Mouse (Mus musculus) Patski (cell line): ENCODE results near the gene Ubap1l. TPM values are rescaled to one million over a fixed set of nuclear protein-coding genes. Genes with fewer than 3 reads are reported as not detected.

Experiments used
- ATAC-seq: fragments of 100-300 bp; one replicate; pipeline ENCODE4 v1.8.0; 2021
- CTCF ChIA-PET: fragments of 350-600 bp; sonication (Branson Sonifier 250); formaldehyde crosslinking; loops from one replicate; lab custom pipeline; 2022; ENCODE audit warnings: inconsistent platforms; lab: Charles Lee
- POLR2A ChIA-PET: fragments of 350-600 bp; sonication (Branson Sonifier 250); formaldehyde crosslinking; loops from one replicate; lab custom pipeline; 2022; ENCODE audit warnings: antibody characterized with exemption, inconsistent platforms; lab: Charles Lee
- DNase-seq: peaks from one replicate; pipeline ENCODE4 v3.0.0-alpha.2; 2011; ENCODE audit warnings: low read depth, low spot score
- H3K27me3 ChIP-seq: fragments of 371-371 bp; one replicate; pipeline ENCODE4 v1.5.1; 2021
- CTCF ChIP-seq: fragments of 100-300 bp; IDR thresholded peaks from one replicate; pipeline ENCODE4 v1.5.1; 2021
- in situ Hi-C: fragments of 300-500 bp; cut with MboI; formaldehyde crosslinking; loops from 3 replicates; pipeline ENCODE4 v1.11.1; 2018; ENCODE audit warnings: low pct_unique_long_range_greater_than_20kb, mixed read lengths
- polyA plus RNA-seq: library from polyadenylated mRNA; unstranded; gene quantifications from one replicate; pipeline ENCODE4 v1.2.3, GENCODE M21; 2021

Ubap1l gene
- polyA plus RNA-seq, 1 experiment from 2014 or later, result 0.19 TPM

DNA sequence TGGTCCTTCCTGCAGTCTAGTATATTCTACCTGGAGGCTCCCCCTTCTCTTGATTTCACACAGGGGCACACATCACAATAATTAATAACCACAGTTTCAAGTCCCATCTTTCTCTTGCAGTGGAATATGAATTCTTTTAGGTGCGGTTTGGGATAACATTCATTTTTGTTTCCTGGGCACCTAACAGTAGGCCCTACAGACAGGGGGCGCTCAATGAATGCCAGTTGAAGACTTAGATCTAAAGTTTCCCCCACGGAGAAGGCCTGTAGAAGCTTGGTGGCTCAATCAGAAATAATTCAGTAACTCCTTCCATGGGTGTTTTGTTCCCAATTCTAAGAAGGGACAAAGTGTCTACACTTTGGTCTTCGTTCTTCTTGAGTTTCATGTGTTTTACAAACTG lies 11.6 kb downstream of the Ubap1l start:
- DNase-seq (no peak), ATAC-seq (no peak)
- in situ Hi-C loops, result no loop called here
- no peaks in the 10 kb centered on the region for H3K27me3 ChIP-seq
- POLR2A ChIA-PET, result no interaction called here
- TF ChIP-seq CTCF, result no peak
- CTCF ChIA-PET, result interaction anchor here (1.0 to 3.9 kb wide), 7 partner anchors 11 to 63 kb away, joined by 3 to 12 read pairs (median 6); partner anchors contain the start of gene Mtfmt

DNA sequence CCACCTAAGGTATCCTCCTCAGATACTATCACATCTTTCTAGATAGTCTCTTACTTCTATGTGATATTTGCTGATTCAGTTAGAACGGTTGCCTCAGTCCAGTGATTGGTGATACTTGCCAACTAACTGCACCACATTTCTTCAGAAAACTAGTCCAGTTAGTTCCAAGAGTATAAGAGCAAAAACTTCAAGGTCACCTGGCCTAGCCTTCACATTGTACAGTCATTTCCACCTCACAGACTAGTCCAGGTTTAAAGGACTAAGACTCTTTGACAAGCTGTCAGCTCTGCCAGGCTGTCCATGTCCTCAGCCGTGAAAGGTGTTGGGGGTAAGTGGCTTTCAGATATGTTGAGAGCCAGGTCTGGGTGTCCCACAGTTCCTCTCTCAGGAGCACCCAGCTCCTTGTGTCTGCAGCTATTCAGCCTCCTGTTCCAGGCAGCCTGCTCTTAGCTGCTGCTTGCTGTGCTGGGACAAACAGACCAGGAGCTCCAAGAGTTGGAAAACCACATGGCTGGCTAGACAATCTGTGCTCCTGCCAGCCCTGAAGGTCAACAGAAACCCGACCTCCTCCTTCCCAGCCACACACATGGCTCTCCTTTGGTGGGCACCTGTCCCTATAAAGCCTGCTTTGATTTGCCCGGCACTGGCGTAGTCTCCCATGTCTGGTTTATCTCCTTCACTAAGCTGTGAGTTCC lies 13.8 kb downstream of the Ubap1l start:
- TF ChIP-seq CTCF, result no peak
- DNase-seq (no peak), ATAC-seq (no peak)

DNA sequence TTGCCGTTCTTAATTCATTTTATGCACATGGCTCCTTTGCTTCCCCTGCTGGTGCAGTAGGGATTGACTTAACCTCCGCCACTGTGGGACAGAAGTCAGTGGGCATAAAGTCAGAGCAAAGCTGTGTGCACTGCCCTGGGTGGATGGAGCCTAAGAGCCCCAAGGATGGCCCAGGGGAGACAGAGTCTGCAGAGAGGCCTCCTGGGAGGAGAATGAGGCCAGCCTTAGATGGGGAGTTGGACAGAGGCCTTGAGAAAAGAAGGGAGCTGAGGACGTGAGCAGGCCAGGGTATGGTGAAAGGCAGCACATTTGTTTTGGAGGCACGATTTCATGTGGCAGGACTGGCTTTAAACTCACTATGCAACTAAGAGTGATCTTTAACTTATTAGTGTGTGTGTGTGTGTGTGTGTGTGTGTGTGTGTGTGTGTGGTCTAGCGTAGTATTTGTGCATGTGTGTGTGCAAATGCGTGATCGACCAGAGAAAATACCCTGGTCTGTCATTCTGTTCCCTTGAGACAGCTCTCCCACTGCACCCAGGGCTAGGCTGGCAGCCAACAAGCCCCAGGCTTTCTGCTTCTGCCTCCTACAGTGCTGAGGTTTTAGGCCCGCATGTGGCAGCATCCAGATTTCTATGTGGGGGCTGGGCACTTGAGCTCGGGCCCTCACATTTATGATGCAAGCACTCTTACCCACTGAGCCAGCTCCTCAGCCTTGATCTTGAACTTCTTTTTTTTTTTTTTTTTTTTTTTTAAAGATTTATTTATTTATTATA lies 14.5 kb downstream of the Ubap1l start:
- ATAC-seq, result no peak
- POLR2A ChIA-PET, result interaction anchor here (0.7 to 1.4 kb wide), 3 partner anchors 38 to 499 kb away, joined by 3 to 4 read pairs (median 3); no protein-coding TSS in a partner anchor
- TF ChIP-seq CTCF, result no peak
- CTCF ChIA-PET, result interaction anchor here (0.8 to 3.9 kb wide), 4 partner anchors 8 to 56 kb away, joined by 4 to 12 read pairs (median 5); no protein-coding TSS in a partner anchor
- in situ Hi-C loops, result no loop called here
- no peaks in the 10 kb centered on the region for H3K27me3 ChIP-seq
- peak; percentile 61 for DNase-seq

More for the DNA sequence above, 13.8 kb downstream of the Ubap1l start:
- ChIA-PET CTCF (interaction anchor here (1.3 to 3.9 kb wide), 3 partner anchors 9 to 27 kb away, joined by 4 to 12 read pairs (median 5); no protein-coding TSS in a partner anchor), POLR2A (interaction anchor here (0.7 to 1.4 kb wide), 3 partner anchors 39 to 500 kb away, joined by 3 to 4 read pairs (median 3); no protein-coding TSS in a partner anchor)
- in situ Hi-C loops, result no loop called here
- no peaks in the 10 kb centered on the region for H3K27me3 ChIP-seq

DNA sequence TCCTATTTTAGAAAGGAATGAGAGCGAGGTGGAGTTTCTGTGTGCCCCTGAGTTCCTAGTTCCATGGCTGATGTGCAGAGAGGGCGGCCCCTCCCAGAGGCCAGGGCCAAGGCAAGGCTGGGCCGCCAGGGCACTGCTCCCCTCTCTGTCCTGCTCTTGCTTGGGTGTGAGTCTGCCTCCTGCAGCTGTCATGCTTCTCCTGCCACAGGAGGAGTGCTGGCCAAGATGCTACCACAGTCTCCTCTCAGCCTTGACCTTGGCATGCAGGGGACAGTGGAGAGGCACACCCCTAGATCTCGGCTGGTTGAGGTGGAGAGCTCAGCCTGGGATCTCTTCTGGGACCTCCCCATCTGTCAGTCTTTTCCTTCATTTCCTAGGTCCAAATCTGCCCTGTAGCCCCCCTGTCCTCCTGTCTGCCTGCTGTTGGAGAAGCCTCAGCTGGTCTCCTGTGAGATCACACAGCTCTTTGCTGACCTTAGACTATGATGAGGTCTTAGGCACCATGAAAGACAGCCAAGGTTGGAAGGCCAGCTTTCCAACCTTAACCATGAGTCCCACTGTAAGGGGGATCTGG lies 20.3 kb downstream of the Ubap1l start:
- H3K27me3 ChIP-seq, result no peaks in the 10 kb centered on the region
- DNase-seq (no peak), ATAC-seq (no peak)
- ChIA-PET POLR2A (no interaction called here), CTCF (no interaction called here)
- in situ Hi-C loops, result no loop called here
- no peak for TF ChIP-seq CTCF

DNA sequence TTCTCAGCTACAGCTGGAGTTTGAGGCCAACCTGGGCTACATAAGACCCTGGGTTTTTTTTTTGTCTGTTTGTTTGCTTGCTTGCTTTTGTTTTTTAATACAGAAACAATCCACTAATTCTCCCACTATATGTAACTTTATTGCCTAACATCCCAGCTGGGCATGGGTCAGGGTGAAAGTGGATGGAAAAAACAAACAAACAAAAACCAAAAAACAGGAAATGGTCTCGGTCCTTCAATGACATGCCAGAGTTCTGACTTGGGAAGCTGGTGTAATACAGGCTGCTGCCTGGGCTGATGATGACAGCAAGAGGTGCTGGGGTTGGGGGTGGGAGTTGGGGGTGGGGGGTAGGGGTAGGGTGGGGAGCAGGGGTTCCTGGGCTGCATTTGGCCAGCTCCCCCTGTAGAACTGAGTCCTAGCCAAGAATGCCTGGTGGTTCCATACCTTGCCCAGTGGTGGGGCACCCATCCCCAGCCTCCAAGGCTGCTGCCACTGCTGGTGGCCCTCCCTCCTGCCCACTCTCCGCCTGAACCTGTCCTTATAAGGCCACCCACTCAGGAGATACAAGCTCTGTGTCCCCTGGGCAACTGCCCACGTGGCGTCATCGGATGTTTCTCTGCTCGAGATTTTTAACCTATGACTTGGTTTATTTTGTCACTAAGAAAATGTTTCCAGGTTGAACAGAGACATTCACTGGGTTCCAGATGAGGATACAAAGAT lies 21.4 kb downstream of the Ubap1l start:
- in situ Hi-C loops, result no loop called here
- ChIA-PET CTCF (interaction anchor here (0.6 to 2.9 kb wide), 4 partner anchors 8 to 223 kb away, joined by 3 to 12 read pairs (median 5); no protein-coding TSS in a partner anchor), POLR2A (no interaction called here)
- ATAC-seq (no peak), DNase-seq (no peak)
- no peak for TF ChIP-seq CTCF
- no peaks in the 10 kb centered on the region for H3K27me3 ChIP-seq

DNA sequence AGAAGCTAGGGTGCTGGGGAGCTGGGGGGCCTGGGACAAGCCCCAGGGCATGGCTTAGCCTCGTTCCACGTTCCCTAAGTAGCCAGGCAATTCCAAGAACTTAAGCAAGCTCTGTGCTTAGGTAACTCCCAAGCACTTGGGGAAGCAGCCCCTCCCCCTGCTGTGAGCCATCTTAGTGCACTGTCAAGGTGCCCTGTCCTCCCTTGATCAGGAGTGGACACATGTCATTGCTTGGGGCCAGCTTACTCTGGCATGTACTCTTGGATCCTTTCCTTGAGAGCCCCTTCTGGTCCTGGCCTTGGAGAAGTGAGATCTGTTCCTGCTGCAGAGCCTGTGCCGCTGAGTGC lies 21.9 kb downstream of the Ubap1l start:
- POLR2A ChIA-PET, result no interaction called here

DNA sequence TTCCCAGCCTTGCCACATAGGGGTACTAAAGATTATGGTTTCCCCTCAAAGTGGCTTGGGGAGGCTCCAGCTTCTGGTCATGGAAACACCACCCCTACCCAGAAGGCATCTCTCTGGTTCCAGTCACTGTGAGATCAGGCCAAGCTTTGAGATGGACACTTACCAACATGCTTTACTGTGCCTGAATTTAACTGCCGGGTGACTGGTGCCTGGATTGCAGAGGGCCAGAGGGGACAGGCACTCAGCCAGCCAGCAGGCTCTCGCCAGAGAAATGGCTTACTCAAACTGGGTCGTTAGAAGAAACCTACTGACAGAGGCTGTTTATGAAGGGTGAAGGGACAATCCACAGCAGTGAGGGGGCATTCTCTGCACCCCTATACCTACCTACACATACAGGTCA lies 23.4 kb downstream of the Ubap1l start:
- CTCF ChIA-PET, result interaction anchor here (1.1 to 2.9 kb wide), 2 partner anchors 10 to 51 kb away, joined by 3 to 12 read pairs; partner anchors contain the start of gene Mtfmt
- no peak for TF ChIP-seq CTCF
- ATAC-seq, result no peak
- POLR2A ChIA-PET, result no interaction called here
- H3K27me3 ChIP-seq, result no peaks in the 10 kb centered on the region
- DNase-seq, result no peak
- in situ Hi-C loops, result no loop called here

More for the DNA sequence above, 21.9 kb downstream of the Ubap1l start:
- no peak for TF ChIP-seq CTCF
- in situ Hi-C loops, result no loop called here
- H3K27me3 ChIP-seq, result no peaks in the 10 kb centered on the region
- CTCF ChIA-PET, result interaction anchor here (0.6 to 2.9 kb wide), 4 partner anchors 9 to 222 kb away, joined by 3 to 12 read pairs (median 5); no protein-coding TSS in a partner anchor
- no peak for DNase-seq
- no peak for ATAC-seq

DNA sequence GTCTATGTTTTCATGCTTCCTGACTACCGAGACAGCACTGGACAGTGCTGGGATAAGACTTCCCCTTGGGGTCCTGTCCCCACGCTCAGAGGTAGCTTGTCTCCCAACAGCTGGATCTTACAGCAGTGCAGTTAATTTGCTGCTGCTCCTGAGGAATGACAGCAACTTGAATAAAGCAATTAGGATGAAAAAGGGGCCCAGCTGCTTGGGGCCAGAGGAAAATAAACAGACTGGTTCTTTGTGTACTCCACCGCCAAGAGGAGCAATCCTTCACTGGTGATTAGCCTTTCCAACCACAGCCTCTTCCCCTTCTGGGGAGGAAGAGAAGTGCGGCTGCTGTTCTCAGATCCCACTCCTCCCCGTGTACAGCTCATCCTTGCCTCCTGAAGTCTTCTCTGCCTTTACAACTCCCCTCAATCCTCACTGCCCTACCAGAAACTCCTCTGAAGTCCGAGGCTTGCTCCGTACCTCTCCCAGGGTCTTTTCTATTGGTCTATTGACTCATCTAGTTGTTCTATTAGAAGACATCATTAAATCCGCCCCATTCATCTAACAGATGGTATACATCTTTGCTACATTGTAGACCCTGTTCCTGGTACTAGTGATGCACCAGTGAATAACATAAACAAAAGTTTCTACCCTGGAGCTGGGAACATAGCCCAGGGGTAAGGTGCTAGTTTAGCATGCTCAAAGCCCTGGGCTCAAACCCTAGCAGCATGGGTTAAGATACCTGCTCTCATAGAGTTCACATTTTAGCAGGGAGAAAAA lies 25.7 kb downstream of the Ubap1l start:
- TF ChIP-seq CTCF, result no peak
- no peaks in the 10 kb centered on the region for H3K27me3 ChIP-seq
- DNase-seq (no peak), ATAC-seq (no peak)
- ChIA-PET CTCF (no interaction called here), POLR2A (no interaction called here)
- in situ Hi-C loops, result no loop called here
